Mouse (Mus musculus) heart, postnatal 4 days (tissue): ENCODE results near the gene Sdf4. TPM values are rescaled to one million over a fixed set of nuclear protein-coding genes. Genes with fewer than 3 reads are reported as not detected.

Source experiments
- DNase-seq: peaks from one replicate; pipeline ENCODE4 v3.0.0; 2021
- microRNA-seq, 2 experiments: library from miRNA; unstranded; fragments of <30 nt; microRNA quantifications; one replicate each; pipeline ENCODE4 v1.2.0; 2021 to 2022
- total RNA-seq, 2 experiments: library from RNA; stranded (reverse); gene quantifications; 2 replicates each; pipeline ENCODE4 v1.2.3; 2021

Sdf4 gene
- total RNA-seq, 2 experiments from 2014 or later = 107 to 109 TPM

GRCm38 (mm10) chr4:156057702-156058101 lies 65.0 kb downstream of the Sdf4 start:
- no peak for DNase-seq

DNA sequence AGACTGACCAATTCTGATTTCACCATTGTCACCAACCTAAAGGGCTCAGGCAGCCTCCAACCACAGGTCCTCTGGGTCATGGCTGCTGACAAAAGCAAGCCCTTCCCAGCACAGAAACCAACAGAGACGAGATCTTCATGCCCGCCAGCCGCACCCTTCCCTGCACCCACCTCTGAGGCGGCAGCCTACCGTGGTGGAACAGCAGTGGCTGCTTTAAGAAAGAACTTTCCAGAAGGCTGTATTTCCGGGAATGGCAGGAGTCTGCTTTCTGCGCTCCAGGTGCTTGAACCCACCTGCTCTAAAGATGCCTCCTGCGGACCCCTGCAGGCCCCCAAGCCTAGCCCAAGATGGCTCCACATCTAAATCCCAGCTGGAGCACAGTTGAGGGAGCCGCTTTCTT lies 66.2 kb downstream of the Sdf4 start:
- DNase-seq = no peak

DNA sequence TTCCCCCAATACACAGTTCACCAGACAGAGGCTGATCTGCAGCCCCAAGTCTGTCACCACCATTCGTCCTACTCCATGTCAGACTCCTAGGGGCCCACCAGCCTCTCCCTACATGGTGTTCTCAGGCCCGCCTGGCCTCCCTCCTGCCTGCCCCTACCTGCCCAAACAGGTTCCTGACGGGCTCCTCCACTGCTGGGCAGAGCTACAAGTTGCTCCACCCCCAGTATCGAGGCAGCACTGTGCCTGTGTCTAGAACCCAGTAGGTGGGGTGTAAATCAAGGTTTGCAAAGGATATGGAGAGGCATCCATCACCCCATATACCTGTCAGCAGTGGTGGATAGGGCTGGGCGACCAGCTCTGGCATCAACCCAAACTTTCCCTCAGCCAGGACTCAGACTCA lies 66.6 kb downstream of the Sdf4 start, which contains the start of gene Ttll10:
Gene Ttll10, minus strand, starts transcription at position 154 of the 400 bp plus-strand sequence.
- DNase-seq = no peak

- no peak for DNase-seq
Measured at GRCm38 (mm10) chr4:156059713-156060112, 67.0 kb downstream of the Sdf4 start.

Small RNA genes lying within 50 kb of the gene (microRNA-seq; reads per million reads assigned to microRNA genes)
- 6.3 to 7.9 reads per million in 2 experiments for gene Mir200a
- 35.4 to 95.0 reads per million in 2 experiments for gene Mir200b
- gene Mir429 = 42.5 to 53.4 reads per million in 2 experiments

Other genes starting within 250 kb of the Sdf4 start
- 10 to 100 TPM; 82.7 to 89.7 TPM for gene Atad3a, start 231.8 kb upstream of the Sdf4 start, total RNA-seq
- 10 to 100 TPM; 11.5 to 12.5 TPM for gene Vwa1, start 218.2 kb upstream of the Sdf4 start, total RNA-seq
- gene Tmem88b, start 207.0 kb upstream of the Sdf4 start, total RNA-seq = 1 to 10 TPM; 4.6 to 4.9 TPM
- gene Ankrd65, start 202.4 kb upstream of the Sdf4 start, total RNA-seq = not detected
- 10 to 100 TPM; 78.1 to 95.5 TPM for gene Mrpl20, start 190.0 kb upstream of the Sdf4 start, total RNA-seq
- 10 to 100 TPM; 58.2 to 59.4 TPM for gene Ccnl2, start 180.4 kb upstream of the Sdf4 start, total RNA-seq
- 10 to 100 TPM; 78.9 to 84.2 TPM for gene Aurkaip1, start 161.6 kb upstream of the Sdf4 start, total RNA-seq
- gene Mxra8, start 153.2 kb upstream of the Sdf4 start, total RNA-seq = 10 to 100 TPM; 49.4 to 49.5 TPM
- gene Dvl1, start 145.5 kb upstream of the Sdf4 start, total RNA-seq = 10 to 100 TPM; 32.8 to 33.2 TPM
- gene Tas1r3, start 129.5 kb upstream of the Sdf4 start, total RNA-seq = under 1 TPM; 0.14 to 0.20 TPM
- 10 to 100 TPM in 1 of 2 experiments, 1 to 10 TPM in 1; 6.6 to 11.2 TPM for gene Cptp, start 123.4 kb upstream of the Sdf4 start, total RNA-seq
- gene Ints11, start 123.3 kb upstream of the Sdf4 start, total RNA-seq = 10 to 100 TPM; 16.0 to 19.2 TPM
- 10 to 100 TPM; 18.3 to 23.1 TPM for gene Pusl1, start 101.1 kb upstream of the Sdf4 start, total RNA-seq
- 10 to 100 TPM; 16.9 to 21.4 TPM for gene Acap3, start 101.0 kb upstream of the Sdf4 start, total RNA-seq
- 10 to 100 TPM; 72.4 to 81.4 TPM for gene Ube2j2, start 49.0 kb upstream of the Sdf4 start, total RNA-seq
- 10 to 100 TPM; 14.7 to 15.2 TPM for gene C1qtnf12, start 30.6 kb upstream of the Sdf4 start, total RNA-seq
- gene B3galt6, start 223 bp upstream of the Sdf4 start, total RNA-seq = 1 to 10 TPM; 4.1 to 4.5 TPM
- under 1 TPM; 0.34 to 0.62 TPM for gene Tnfrsf4, start 21.0 kb downstream of the Sdf4 start, total RNA-seq
- gene Tnfrsf18, start 33.3 kb downstream of the Sdf4 start, total RNA-seq = under 1 TPM in 1 of 2 experiments, not detected in 1; 0.29 TPM
- gene Ttll10, start 66.5 kb downstream of the Sdf4 start, total RNA-seq = under 1 TPM; 0.16 to 0.55 TPM
- 1 to 10 TPM; 7.3 to 9.4 TPM for gene 9430015G10Rik, start 117.1 kb downstream of the Sdf4 start, total RNA-seq
- gene Rnf223, start 137.6 kb downstream of the Sdf4 start, total RNA-seq = under 1 TPM in 1 of 2 experiments, not detected in 1; 0.25 TPM
- gene Agrn, start 204.6 kb downstream of the Sdf4 start, total RNA-seq = 100 to 1,000 TPM; 112 TPM
- gene Isg15, start 207.9 kb downstream of the Sdf4 start, total RNA-seq = 1 to 10 TPM; 1.3 to 1.4 TPM
- 1 to 10 TPM; 7.6 to 7.7 TPM for gene AW011738, start 210.4 kb downstream of the Sdf4 start, total RNA-seq
- gene Perm1, start 223.0 kb downstream of the Sdf4 start, total RNA-seq = 100 to 1,000 TPM in 1 of 2 experiments, 10 to 100 TPM in 1; 91.2 to 106 TPM
- gene Plekhn1, start 242.0 kb downstream of the Sdf4 start, total RNA-seq = 10 to 100 TPM in 1 of 2 experiments, 1 to 10 TPM in 1; 9.1 to 10.2 TPM
- 10 to 100 TPM; 25.2 to 25.4 TPM for gene Noc2l, start 243.1 kb downstream of the Sdf4 start, total RNA-seq